Mouse (Mus musculus): ENCODE measurements at regions not wholly inside any gene's neighbourhood (a gene's known extent, or its start where the extent isn't known, plus 50 kb on each side); places are given as distances from the start of the nearest gene placed in this dataset.

- in situ Hi-C loops (cut with MboI, MseI) = no loop called here
Measured at GRCm38 (mm10) chr6:100049036-100049435, 238.2 kb downstream of the Rybp start.

GRCm38 (mm10) chr6:100046186-100046990, 240.9 kb downstream of the Rybp start:
- in situ Hi-C loops (cut with MboI, MseI) = no loop called here

GRCm38 (mm10) chr6:100045109-100045508, 242.2 kb downstream of the Rybp start:
- in situ Hi-C loops (cut with MboI, MseI) = no loop called here

GRCm38 (mm10) chr6:100041161-100041560, 246.1 kb downstream of the Rybp start:
- in situ Hi-C loops (cut with MboI, MseI) = no loop called here

GRCm38 (mm10) chr6:100040459-100040984, 246.8 kb downstream of the Rybp start:
- in situ Hi-C loops (cut with MboI, MseI) = no loop called here

GRCm38 (mm10) chr6:100032701-100033100, 254.6 kb downstream of the Rybp start:
- in situ Hi-C loops (cut with MboI, MseI) = no loop called here

- in situ Hi-C loops (cut with MboI, MseI) = no loop called here
Measured at GRCm38 (mm10) chr6:100030522-100030921, 256.8 kb downstream of the Rybp start.

- in situ Hi-C loops (cut with MboI, MseI) = no loop called here
Measured at GRCm38 (mm10) chr6:100030010-100030409, 257.3 kb downstream of the Rybp start.

- in situ Hi-C loops (cut with MboI, MseI) = no loop called here
Measured at GRCm38 (mm10) chr6:100027524-100027923, 259.8 kb downstream of the Rybp start.

- in situ Hi-C loops (cut with MboI, MseI) = no loop called here
Measured at GRCm38 (mm10) chr6:100025531-100025951, 261.7 kb downstream of the Rybp start.

- in situ Hi-C loops (cut with MboI, MseI) = no loop called here
Measured at GRCm38 (mm10) chr6:100023434-100024095, 263.7 kb downstream of the Rybp start.

GRCm38 (mm10) chr6:100019016-100019415, 268.3 kb downstream of the Rybp start:
- in situ Hi-C loops (cut with MboI, MseI) = no loop called here

GRCm38 (mm10) chr6:100013949-100014348, 273.3 kb downstream of the Rybp start:
- in situ Hi-C loops (cut with MboI, MseI) = no loop called here

- in situ Hi-C loops (cut with MboI, MseI) = no loop called here
Measured at GRCm38 (mm10) chr6:100011520-100012062, 275.7 kb downstream of the Rybp start.

GRCm38 (mm10) chr6:100010954-100011481, 276.3 kb downstream of the Rybp start:
- in situ Hi-C loops (cut with MboI, MseI) = no loop called here

GRCm38 (mm10) chr6:99999711-100000365, 273.6 kb upstream of the Prok2 start:
- in situ Hi-C loops (cut with MboI, MseI) = no loop called here

- in situ Hi-C loops (cut with MboI, MseI) = no loop called here
Measured at GRCm38 (mm10) chr6:99995970-99996956, 270.1 kb upstream of the Prok2 start.

- in situ Hi-C loops (cut with MboI, MseI) = no loop called here
Measured at GRCm38 (mm10) chr6:99994026-99994425, 267.8 kb upstream of the Prok2 start.

GRCm38 (mm10) chr6:99991079-99991478, 264.9 kb upstream of the Prok2 start:
- in situ Hi-C loops (cut with MboI, MseI) = no loop called here

GRCm38 (mm10) chr6:99990604-99991003, 264.4 kb upstream of the Prok2 start:
- in situ Hi-C loops (cut with MboI, MseI) = no loop called here
